Mouse (Mus musculus) neural tube, embryonic 12.5 days (tissue): Measurements from ENCODE around the gene Hpn. TPM values are rescaled to one million over a fixed set of nuclear protein-coding genes. Genes with fewer than 3 reads are reported as not detected.

Experiments used
- ATAC-seq: fragments of 200-750 bp; cut with Nextera tagmentation; 2 replicates; pipeline ENCODE4 v1.8.0; 2017; ENCODE audit warnings: low read depth, mild to moderate bottlenecking, moderate TSS enrichment, moderate library complexity; ENCODE audit not compliant: low FRiP score
- H3K27ac ChIP-seq: fragments of 300-500 bp; sonication (generic); 2 replicates; pipeline ENCODE4 v1.5.1; 2016
- H3K27me3 ChIP-seq: fragments of 300-500 bp; sonication (generic); replicated peaks from 2 replicates; pipeline ENCODE4 v1.6.1; 2016; ENCODE audit warnings: mild to moderate bottlenecking
- H3K36me3 ChIP-seq: fragments of 300-500 bp; sonication (generic); 2 replicates; pipeline ENCODE4 v1.6.1; 2016; ENCODE audit warnings: mild to moderate bottlenecking
- H3K4me1 ChIP-seq: fragments of 300-500 bp; sonication (generic); 2 replicates; pipeline ENCODE4 v1.6.1; 2016
- H3K4me2 ChIP-seq: fragments of 300-500 bp; sonication (generic); replicated peaks from 2 replicates; pipeline ENCODE4 v1.6.1; 2016; ENCODE audit warnings: mild to moderate bottlenecking
- H3K4me3 ChIP-seq: fragments of 300-500 bp; sonication (generic); 2 replicates; pipeline ENCODE4 v1.5.1; 2016
- H3K9ac ChIP-seq: fragments of 300-500 bp; sonication (generic); 2 replicates; pipeline ENCODE4 v1.6.1; 2016; ENCODE audit warnings: mild to moderate bottlenecking
- H3K9me3 ChIP-seq: fragments of 300-500 bp; sonication (generic); 2 replicates; pipeline ENCODE4 v1.6.1; 2016; ENCODE audit warnings: mild to moderate bottlenecking
- WGBS: fragments of 180-500 bp; shearing (Covaris S2); methylation state at CpG from one replicate; pipeline ENCODE4 v1.1.7; 2016; 5-methylcytosine and 5-hydroxymethylcytosine counted together
- polyA plus RNA-seq: library from polyadenylated mRNA; unstranded; fragments of >200 nt; fragmentation: Nextera tagmentation; extraction: Ambion mirVana; gene quantifications from 2 replicates; pipeline ENCODE4 v1.2.1, GENCODE M21; 2016

Gene Hpn
- polyA plus RNA-seq, 1 experiment from 2014 or later, result 0.27 TPM

- H3K4me3 ChIP-seq, result no peak overlapping the region
- no peak for ATAC-seq
- no peaks in the 10 kb centered on the region for H3K27me3 ChIP-seq
- no peaks in the 10 kb centered on the region for H3K4me1 ChIP-seq
- peaks cover 100% of the 10 kb centered on the region for H3K36me3 ChIP-seq
- H3K9me3 ChIP-seq, result no peaks in the 10 kb centered on the region
- no peak overlapping the region for H3K4me2 ChIP-seq
- no peak overlapping the region for H3K9ac ChIP-seq
- WGBS, result 95% methylated on average over 10 of the region's 10 CpGs
- H3K27ac ChIP-seq, result no peak overlapping the region
Observed at GRCm38 (mm10) chr7:31135717-31136116, 20.6 kb upstream of the Hpn start.

DNA sequence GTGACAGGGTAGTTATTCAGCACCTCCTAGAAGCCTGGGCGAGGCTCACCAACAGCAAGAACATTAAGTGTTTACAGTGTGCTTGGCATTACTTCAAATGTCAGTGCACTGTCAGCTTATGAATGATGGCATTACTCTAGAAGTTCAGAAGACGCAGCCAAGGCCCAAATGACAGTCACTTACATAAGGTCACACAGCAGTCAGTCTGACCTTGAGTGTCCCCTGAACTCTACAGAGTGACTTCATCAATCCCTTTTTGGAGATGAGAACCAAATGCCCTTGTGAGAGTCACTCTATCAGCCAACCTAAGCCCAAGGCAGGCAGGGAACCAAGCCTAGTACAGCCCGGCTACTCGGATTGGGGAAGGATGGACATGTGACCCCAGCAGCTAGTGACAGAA is 16.8 kb upstream of the Hpn start:
- WGBS, result 92% methylated on average over 4 of the region's 4 CpGs
- H3K9me3 ChIP-seq, result no peaks in the 10 kb centered on the region
- no peak for ATAC-seq
- H3K36me3 ChIP-seq, result peaks cover 87% of the 10 kb centered on the region
- H3K4me3 ChIP-seq, result 0 out of 2 replicates have a peak overlapping the region, but pooled peaks have one; percentile 3
- no peak overlapping the region for H3K27ac ChIP-seq
- peaks cover 16% of the 10 kb centered on the region for H3K27me3 ChIP-seq
- H3K4me2 ChIP-seq, result no peak overlapping the region
- H3K9ac ChIP-seq, result no peak overlapping the region
- H3K4me1 ChIP-seq, result peaks cover 5% of the 10 kb centered on the region

- H3K4me3 ChIP-seq, result no peak overlapping the region
- H3K27ac ChIP-seq, result no peak overlapping the region
- no peak overlapping the region for H3K4me2 ChIP-seq
- ATAC-seq, result no peak
- no peak overlapping the region for H3K9ac ChIP-seq
- H3K36me3 ChIP-seq, result peaks cover 77% of the 10 kb centered on the region
- peaks cover 12% of the 10 kb centered on the region for H3K4me1 ChIP-seq
- no peaks in the 10 kb centered on the region for H3K9me3 ChIP-seq
- peaks cover 26% of the 10 kb centered on the region for H3K27me3 ChIP-seq
- WGBS, result 42% methylated on average over 4 of the region's 4 CpGs
Observed at GRCm38 (mm10) chr7:31130841-31131240, 15.8 kb upstream of the Hpn start.

GRCm38 (mm10) chr7:31130197-31130596 is 15.1 kb upstream of the Hpn start:
- no peaks in the 10 kb centered on the region for H3K9me3 ChIP-seq
- H3K4me2 ChIP-seq, result no peak overlapping the region
- no peak overlapping the region for H3K9ac ChIP-seq
- no peak overlapping the region for H3K4me3 ChIP-seq
- peaks cover 70% of the 10 kb centered on the region for H3K36me3 ChIP-seq
- ATAC-seq, result no peak
- H3K27ac ChIP-seq, result no peak overlapping the region
- H3K4me1 ChIP-seq, result peaks cover 12% of the 10 kb centered on the region
- 95% methylated on average over 7 of the region's 7 CpGs for WGBS
- H3K27me3 ChIP-seq, result peaks cover 33% of the 10 kb centered on the region

GRCm38 (mm10) chr7:31128157-31128705 is 13.1 kb upstream of the Hpn start:
- Histone ChIP-seq H3K9me3 (no peaks in the 10 kb centered on the region), H3K27me3 (peaks cover 42% of the 10 kb centered on the region), H3K27ac (no peak overlapping the region), H3K4me3 (no peak overlapping the region), H3K4me1 (peaks cover 12% of the 10 kb centered on the region), H3K36me3 (peaks cover 51% of the 10 kb centered on the region), H3K9ac (no peak overlapping the region), H3K4me2 (no peak overlapping the region)
- ATAC-seq, result no peak
- WGBS, result 66% methylated on average over 9 of the region's 9 CpGs

DNA sequence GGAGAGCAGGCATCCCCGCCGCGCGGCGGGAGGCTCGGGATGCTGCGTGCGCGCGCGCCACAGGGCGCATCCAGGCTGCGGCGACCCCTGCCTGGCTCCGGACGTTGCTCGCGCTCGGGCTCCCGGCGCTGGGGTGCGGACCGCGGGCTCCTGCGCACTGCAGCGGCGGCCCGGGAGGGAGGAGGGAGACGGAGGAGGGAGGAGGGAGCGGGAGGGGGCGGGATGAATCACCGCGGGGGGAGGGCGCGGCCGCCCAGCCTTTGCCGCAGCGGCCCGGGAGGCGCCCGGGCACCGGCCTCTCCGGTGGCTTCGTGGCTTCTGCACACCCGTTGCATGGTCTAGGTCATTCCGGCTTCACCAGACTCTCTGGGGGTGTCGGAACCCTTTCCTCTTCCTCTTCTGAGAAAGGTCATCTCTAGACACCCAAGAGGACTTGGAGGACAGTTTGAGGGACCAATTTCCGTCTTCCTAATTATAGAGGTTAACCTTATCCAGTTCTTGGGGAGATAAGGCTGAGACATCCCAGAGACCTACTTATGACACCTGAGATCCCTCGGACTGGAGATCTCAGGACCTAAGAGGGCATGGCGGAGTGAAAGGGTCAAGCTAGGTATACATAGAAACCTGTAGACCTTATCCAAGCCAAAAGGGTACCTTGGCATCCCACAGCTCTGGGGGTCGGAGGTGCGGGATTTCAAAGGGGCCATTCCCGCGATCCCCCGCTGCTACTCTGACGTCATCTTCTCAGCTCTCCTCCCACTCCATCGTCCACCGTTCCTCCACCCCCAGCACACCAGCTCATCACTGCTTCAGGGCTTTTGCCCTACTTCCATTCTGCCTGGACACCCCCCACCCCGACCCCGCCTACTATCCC is 12.0 kb upstream of the Hpn start, which contains the start of gene Scn1b:
Gene Scn1b (minus strand): TSS at position 153 of the 874 bp plus-strand sequence.
- Histone ChIP-seq H3K4me3 (peak within 1 kb of the TSS; percentile 55), H3K36me3 (peaks cover 39% of the 10 kb centered on the region), H3K9ac (peak within 1 kb of the TSS; percentile 65), H3K4me2 (peak within 1 kb of the TSS; percentile 94), H3K27ac (no peak within 1 kb of the TSS), H3K4me1 (peaks cover 12% of the 10 kb centered on the region), H3K9me3 (no peaks in the 10 kb centered on the region), H3K27me3 (peaks cover 42% of the 10 kb centered on the region)
- peak; percentile 48; the same call in 1 of the 2 replicates for ATAC-seq
- WGBS, result 2% methylated on average over 59 of the region's 60 CpGs

DNA sequence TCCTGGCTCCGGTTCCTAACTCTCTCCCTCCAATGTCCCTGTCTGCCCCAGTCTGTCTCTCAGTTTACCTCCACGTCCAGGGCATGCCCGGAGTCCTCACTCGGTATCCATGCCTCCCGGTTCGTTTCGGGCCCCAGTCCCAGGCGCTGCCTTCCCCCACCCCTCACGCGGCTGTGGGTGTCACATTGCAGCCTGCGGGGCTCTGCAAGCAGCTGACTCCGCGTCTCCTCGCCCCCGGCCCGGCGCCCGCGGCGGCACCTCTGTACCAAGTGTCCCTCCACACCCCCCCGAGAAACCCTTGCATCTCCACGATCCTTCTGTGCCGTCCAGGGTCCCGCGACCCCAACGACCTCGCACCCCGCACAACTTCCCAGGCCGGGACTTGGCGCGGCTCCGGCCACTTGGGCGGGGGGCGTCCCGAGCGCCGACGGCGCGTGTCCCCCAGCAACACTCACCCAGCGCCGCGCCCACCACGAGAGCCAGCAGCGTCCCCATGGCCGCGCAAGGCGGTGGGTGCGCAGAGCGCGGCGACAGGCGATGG is 11.2 kb upstream of the Hpn start:
- peaks cover 12% of the 10 kb centered on the region for H3K4me1 ChIP-seq
- WGBS, result 1% methylated on average over 51 of the region's 53 CpGs
- H3K4me3 ChIP-seq, result peak overlapping the region; percentile 55
- no peak overlapping the region for H3K27ac ChIP-seq
- no peaks in the 10 kb centered on the region for H3K9me3 ChIP-seq
- peak overlapping the region; percentile 94 for H3K4me2 ChIP-seq
- peaks cover 42% of the 10 kb centered on the region for H3K27me3 ChIP-seq
- no peak for ATAC-seq
- H3K9ac ChIP-seq, result peak overlapping the region; percentile 65
- peaks cover 31% of the 10 kb centered on the region for H3K36me3 ChIP-seq

GRCm38 (mm10) chr7:31125116-31125515 is 10.0 kb upstream of the Hpn start:
- no peak overlapping the region for H3K4me3 ChIP-seq
- no peak overlapping the region for H3K27ac ChIP-seq
- peaks cover 42% of the 10 kb centered on the region for H3K27me3 ChIP-seq
- no peaks in the 10 kb centered on the region for H3K9me3 ChIP-seq
- no peak for ATAC-seq
- no peak overlapping the region for H3K4me2 ChIP-seq
- peaks cover 20% of the 10 kb centered on the region for H3K36me3 ChIP-seq
- WGBS, result 81% methylated on average over 13 of the region's 13 CpGs
- H3K9ac ChIP-seq, result no peak overlapping the region
- H3K4me1 ChIP-seq, result peaks cover 12% of the 10 kb centered on the region

DNA sequence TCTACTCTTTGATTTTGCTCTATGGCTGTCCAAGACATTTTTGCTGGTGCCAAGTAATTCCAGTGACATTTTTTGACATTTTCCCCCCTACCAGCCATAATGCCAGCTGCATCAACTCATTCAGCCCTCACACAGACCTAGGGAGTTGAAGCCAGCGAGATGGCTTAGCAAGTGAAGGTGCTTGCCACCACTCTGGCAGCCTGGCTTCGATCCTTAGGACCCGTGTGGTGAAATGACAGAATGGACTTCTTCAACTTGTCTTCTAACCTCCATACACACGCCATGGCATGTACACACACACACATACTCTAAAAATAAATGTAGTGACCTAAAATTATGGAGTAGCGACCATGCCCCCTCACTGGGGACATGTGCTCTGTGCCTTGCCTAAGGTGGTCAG is 9.3 kb upstream of the Hpn start:
- Histone ChIP-seq H3K4me2 (no peak overlapping the region), H3K27me3 (peaks cover 42% of the 10 kb centered on the region), H3K4me3 (no peak overlapping the region), H3K27ac (no peak overlapping the region), H3K4me1 (peaks cover 12% of the 10 kb centered on the region), H3K9ac (no peak overlapping the region), H3K36me3 (peaks cover 12% of the 10 kb centered on the region), H3K9me3 (no peaks in the 10 kb centered on the region)
- WGBS, result 88% methylated on average over 5 of the region's 5 CpGs
- ATAC-seq, result no peak

- no peak overlapping the region for H3K4me3 ChIP-seq
- no peak overlapping the region for H3K4me2 ChIP-seq
- 82% methylated on average over 3 of the region's 3 CpGs for WGBS
Observed at GRCm38 (mm10) chr7:31123697-31124096, 8.6 kb upstream of the Hpn start.

DNA sequence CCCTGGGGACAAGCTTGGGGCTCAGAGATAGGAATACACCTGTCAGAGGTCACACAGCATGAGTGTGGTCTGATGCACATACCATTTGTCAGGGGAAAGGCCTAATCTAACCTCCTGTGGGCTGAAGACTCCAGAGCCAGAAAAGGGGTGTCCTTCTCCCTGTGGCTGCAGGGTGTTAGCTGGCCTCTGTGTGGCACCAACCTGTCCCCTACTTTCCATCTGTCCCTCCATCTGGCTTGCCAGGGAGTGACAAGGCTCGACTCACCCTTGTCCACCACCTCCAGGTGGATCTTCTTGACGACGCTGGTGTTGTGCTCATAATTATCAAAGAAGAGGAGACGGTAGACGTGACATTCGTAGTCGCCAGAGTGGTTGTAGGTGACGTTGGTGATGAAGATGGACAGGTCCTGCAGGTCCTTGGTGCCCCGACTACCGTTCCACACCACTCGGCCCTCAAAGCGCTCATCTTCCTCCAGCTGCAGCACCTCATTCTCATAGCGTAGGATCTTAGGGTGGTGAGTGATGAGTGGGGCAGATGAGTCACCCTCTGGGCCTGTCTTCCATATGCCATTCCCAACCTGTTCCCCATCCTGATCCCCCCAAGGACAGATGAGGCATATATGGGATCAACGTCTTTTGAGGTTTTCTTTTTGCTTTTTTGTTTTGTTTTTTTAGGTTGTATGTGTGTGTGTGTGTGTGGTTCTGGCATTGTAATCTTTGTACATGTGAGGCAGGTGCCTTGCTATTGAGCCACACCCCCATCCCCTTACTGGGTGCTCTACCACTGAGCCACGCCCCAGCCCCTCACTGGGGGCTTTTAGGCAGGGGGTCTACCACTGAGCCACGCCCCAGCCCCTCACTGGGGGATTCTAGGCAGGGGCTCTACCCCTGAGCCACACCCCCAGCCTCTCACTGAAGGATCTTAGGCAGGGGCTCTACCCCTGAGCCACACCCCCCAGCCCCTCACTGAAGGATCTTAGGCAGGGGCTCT is 7.8 kb upstream of the Hpn start:
- Histone ChIP-seq H3K27ac (no peak overlapping the region), H3K9ac (no peak overlapping the region), H3K9me3 (no peaks in the 10 kb centered on the region), H3K36me3 (no peaks in the 10 kb centered on the region), H3K27me3 (peaks cover 35% of the 10 kb centered on the region), H3K4me2 (no peak overlapping the region), H3K4me1 (peaks cover 8% of the 10 kb centered on the region), H3K4me3 (no peak overlapping the region)
- no peak for ATAC-seq
- WGBS, result 87% methylated on average over 16 of the region's 16 CpGs

More at GRCm38 (mm10) chr7:31123697-31124096, 8.6 kb upstream of the Hpn start:
- no peak overlapping the region for H3K27ac ChIP-seq
- H3K4me1 ChIP-seq, result peaks cover 12% of the 10 kb centered on the region
- peaks cover 42% of the 10 kb centered on the region for H3K27me3 ChIP-seq
- H3K36me3 ChIP-seq, result peaks cover 5% of the 10 kb centered on the region
- no peaks in the 10 kb centered on the region for H3K9me3 ChIP-seq
- H3K9ac ChIP-seq, result no peak overlapping the region
- ATAC-seq, result no peak
